ENCODE assay signal across 9 mouse cellular contexts in genomic region chr2:60123061-60123874, GRCm38 (mm10).
A peak's percentile ranks its signal among the peaks of the same experiment; 100 is the strongest.
DNase-seq lines count a peak whose midpoint lies in the region; ATAC-seq lines count a peak whose summit lies in the region.
"Had no signal": no experiment of that assay in that cellular context is flagged by ENCODE, and none has a peak within 500 bp of the region (broad histone marks: within the 10 kb centered on the region; RNA-seq: fewer than 3 reads in every experiment).

No protein-coding gene starts in this region.

- H3K9ac ChIP-seq in heart, embryonic 14.5 days (ENCODE audit: low read length), result peak overlapping the region; percentile 52
- H3K9ac ChIP-seq in hindbrain, embryonic 14.5 days, result peak overlapping the region; percentile 62
- H3K9ac ChIP-seq in midbrain, embryonic 14.5 days (replicated peaks; ENCODE audit: low read length), result no peak overlapping the region; the same call in 1 of the 2 replicates

- H3K27me3 ChIP-seq in heart, embryonic 14.5 days (ENCODE audit: control insufficient read depth, insufficient read depth, low read length), result no peaks in the 10 kb centered on the region
- H3K27me3 ChIP-seq in hindbrain, embryonic 14.5 days (ENCODE audit: control insufficient read depth, insufficient read depth, low read length), result no peaks in the 10 kb centered on the region
- no peaks in the 10 kb centered on the region for H3K27me3 ChIP-seq in midbrain, embryonic 14.5 days (ENCODE audit: control insufficient read depth, insufficient read depth, low read length)
- H3K27me3 ChIP-seq: limb, embryonic 15.5 days had no signal

- H3K9me3 ChIP-seq in heart, embryonic 14.5 days (ENCODE audit: control insufficient read depth, low read length), result no peaks in the 10 kb centered on the region
- no peaks in the 10 kb centered on the region for H3K9me3 ChIP-seq in hindbrain, embryonic 14.5 days (ENCODE audit: control insufficient read depth, low read length)
- no peaks in the 10 kb centered on the region for H3K9me3 ChIP-seq in midbrain, embryonic 14.5 days (ENCODE audit: control insufficient read depth, low read length)
- H3K9me3 ChIP-seq: limb, embryonic 15.5 days had no signal

- no peak for ATAC-seq in heart, embryonic 14.5 days (ENCODE audit: insufficient number of reproducible peaks, insufficient read depth, low FRiP score, low read depth)
- ATAC-seq in hindbrain, embryonic 14.5 days (ENCODE audit: low FRiP score), result no peak
- ATAC-seq in midbrain, embryonic 14.5 days (ENCODE audit: low FRiP score, low TSS enrichment), result no peak

- 38% methylated on average over 6 of the region's 6 CpGs for WGBS in heart, embryonic 14.5 days
- WGBS in hindbrain, embryonic 14.5 days, result 28% methylated on average over 6 of the region's 6 CpGs
- WGBS in midbrain, embryonic 14.5 days, result 25% methylated on average over 6 of the region's 6 CpGs

- H3K36me3 ChIP-seq in heart, embryonic 14.5 days (ENCODE audit: control insufficient read depth, insufficient read depth, low read length), result no peaks in the 10 kb centered on the region
- no peaks in the 10 kb centered on the region for H3K36me3 ChIP-seq in hindbrain, embryonic 14.5 days (replicated peaks; ENCODE audit: control insufficient read depth, insufficient read depth)
- H3K36me3 ChIP-seq in midbrain, embryonic 14.5 days (ENCODE audit: control insufficient read depth, insufficient read depth, low read length), result no peaks in the 10 kb centered on the region
- H3K36me3 ChIP-seq: limb, embryonic 15.5 days had no signal

- H3K27ac ChIP-seq in heart, embryonic 14.5 days (replicated peaks in 1 of 2; ENCODE audit: control insufficient read depth in 1 of 2, insufficient read depth in 1 of 2, low read depth in 2 of 2, low read length in 2 of 2), result no peak overlapping the region
- H3K27ac ChIP-seq in hindbrain, embryonic 14.5 days, result peak overlapping the region; percentile 78
- H3K27ac ChIP-seq in midbrain, embryonic 14.5 days (replicated peaks; ENCODE audit: low read depth, low read length), result no peak overlapping the region

- peak overlapping the region; percentile 67 for H3K4me2 ChIP-seq in heart, embryonic 14.5 days (ENCODE audit: low read length)
- H3K4me2 ChIP-seq in hindbrain, embryonic 14.5 days (replicated peaks), result peak overlapping the region; percentile 70
- peak overlapping the region; percentile 47 for H3K4me2 ChIP-seq in midbrain, embryonic 14.5 days (ENCODE audit: low read length)

- no peak for DNase-seq in heart, adult 18-20 months
- DNase-seq in MN1 (ENCODE audit: low spot score), result peak; percentile 17
- peak; percentile 59 for DNase-seq in hindbrain, embryonic 14.5 days (ENCODE audit: low spot score)
- peak; percentile 53 for DNase-seq in midbrain, embryonic 14.5 days
- DNase-seq in cerebellum, adult 18-20 months, result no peak
- no peak for DNase-seq in testis, postnatal 14 days (ENCODE audit: low spot score)
- no peak for DNase-seq in urinary bladder, postnatal 25 days (ENCODE audit: low spot score)

- peaks cover 2 to 36% of the 10 kb centered on the region in 2 experiments; a peak in 3 of 4 replicates for H3K4me1 ChIP-seq in heart, embryonic 14.5 days (ENCODE audit: control insufficient read depth in 2 of 2, insufficient read depth in 2 of 2, low read length in 2 of 2)
- H3K4me1 ChIP-seq in hindbrain, embryonic 14.5 days (replicated peaks; ENCODE audit: control insufficient read depth, insufficient read depth, low read length), result peaks cover 47% of the 10 kb centered on the region
- peaks cover 28% of the 10 kb centered on the region for H3K4me1 ChIP-seq in midbrain, embryonic 14.5 days (ENCODE audit: control insufficient read depth, insufficient read depth, low read length)

- H3K4me3 ChIP-seq in heart, embryonic 14.5 days (ENCODE audit: control insufficient read depth in 1 of 2, insufficient read depth in 1 of 2, low read depth in 1 of 2, low read length in 2 of 2), result peak overlapping the region in 1 of 2 experiments; percentile 15; a peak in 2 of 4 replicates
- peak overlapping the region; percentile 29 for H3K4me3 ChIP-seq in hindbrain, embryonic 14.5 days (replicated peaks; ENCODE audit: low read length)
- H3K4me3 ChIP-seq in midbrain, embryonic 14.5 days (replicated peaks; ENCODE audit: low read depth, low read length), result peak overlapping the region; percentile 24

Comparison
In these comparisons a context has a peak if more than half of its experiments do, and no peak if none do; other contexts are left out.
1. DNase-seq: peak in MN1 (single experiment), hindbrain, embryonic 14.5 days (single experiment) and midbrain, embryonic 14.5 days (single experiment); none in heart, adult 18-20 months (0 of 2), cerebellum, adult 18-20 months (0 of 2), testis, postnatal 14 days (single experiment) and urinary bladder, postnatal 25 days (single experiment).
2. Peak in every context shown above with its lines, with median percentiles within 50 percentile points of each other: H3K4me2 ChIP-seq.